Mouse (Mus musculus) C2C12 (cell line): Measurements from ENCODE around the gene Foxi3. TPM values are rescaled to one million over a fixed set of nuclear protein-coding genes. Genes with fewer than 3 reads are reported as not detected.

Source experiments
- H3K27me3 ChIP-seq: one replicate; pipeline ENCODE4 v1.6.1; 2011; ENCODE audit not compliant: control insufficient read depth, insufficient read depth, insufficient read length
- H3K36me3 ChIP-seq: one replicate; pipeline ENCODE4 v1.6.1; 2011; ENCODE audit not compliant: control insufficient read depth, insufficient read depth
- H3K4me3 ChIP-seq: one replicate; pipeline ENCODE4 v1.5.1; 2011; ENCODE audit warnings: mild to moderate bottlenecking, control low read depth; ENCODE audit not compliant: poor library complexity, insufficient read depth, severe bottlenecking
- H3K79me2 ChIP-seq: one replicate; pipeline ENCODE4 v1.6.1; 2011; ENCODE audit not compliant: control insufficient read depth, insufficient read depth
- H3K79me3 ChIP-seq: one replicate; pipeline ENCODE4 v1.6.1; 2011; ENCODE audit warnings: low read depth, control low read depth
- H3ac ChIP-seq: one replicate; pipeline ENCODE3; 2011; ENCODE audit warnings: low read depth; ENCODE audit not compliant: control insufficient read depth, insufficient read length
- CEBPB ChIP-seq: IDR thresholded peaks from one replicate; pipeline ENCODE4 v1.6.1; 2011; ENCODE audit warnings: low read depth, mild to moderate bottlenecking, control low read depth, moderate library complexity
- CTCF ChIP-seq: IDR thresholded peaks from one replicate; pipeline ENCODE4 v1.5.1; 2011; ENCODE audit not compliant: control insufficient read depth, insufficient read depth, insufficient read length
- FOSL1 ChIP-seq: IDR thresholded peaks from one replicate; pipeline ENCODE4 v1.8.0; 2011; ENCODE audit warnings: mild to moderate bottlenecking, low read length; ENCODE audit not compliant: poor library complexity, insufficient read depth, severe bottlenecking
- MAX ChIP-seq: IDR thresholded peaks from one replicate; pipeline ENCODE4 v1.6.1; 2011; ENCODE audit warnings: mild to moderate bottlenecking, control low read depth
- MYOD1 ChIP-seq: IDR thresholded peaks from one replicate; pipeline ENCODE4 v1.6.1; 2011; ENCODE audit warnings: low read depth; ENCODE audit not compliant: control insufficient read depth, insufficient read length
- MYOG ChIP-seq: IDR thresholded peaks from one replicate; pipeline ENCODE4 v1.6.1; 2011; ENCODE audit not compliant: control insufficient read depth, insufficient read length; ENCODE audit errors: extremely low read depth
- USF1 ChIP-seq: IDR thresholded peaks from one replicate; pipeline ENCODE4 v1.6.1; 2011; ENCODE audit warnings: low read depth, mild to moderate bottlenecking, control low read depth, moderate library complexity
- long read RNA-seq, 2 experiments: library from polyadenylated mRNA; unstranded; transcript quantifications; one replicate each; pipeline ENCODE4 v2.0.0; 2019 to 2020
- polyA plus RNA-seq: library from polyadenylated mRNA; unstranded; fragments of >200 nt; fragmentation: generic; extraction: Trizol; gene quantifications from one replicate; pipeline ENCODE4 v1.2.1, GENCODE M21; 2012; ENCODE audit warnings: missing spikeins

The Foxi3 gene
- polyA plus RNA-seq, result not detected
- long read RNA-seq, experiment 1, result 0 reads
- long read RNA-seq, experiment 2, result 0 reads

DNA sequence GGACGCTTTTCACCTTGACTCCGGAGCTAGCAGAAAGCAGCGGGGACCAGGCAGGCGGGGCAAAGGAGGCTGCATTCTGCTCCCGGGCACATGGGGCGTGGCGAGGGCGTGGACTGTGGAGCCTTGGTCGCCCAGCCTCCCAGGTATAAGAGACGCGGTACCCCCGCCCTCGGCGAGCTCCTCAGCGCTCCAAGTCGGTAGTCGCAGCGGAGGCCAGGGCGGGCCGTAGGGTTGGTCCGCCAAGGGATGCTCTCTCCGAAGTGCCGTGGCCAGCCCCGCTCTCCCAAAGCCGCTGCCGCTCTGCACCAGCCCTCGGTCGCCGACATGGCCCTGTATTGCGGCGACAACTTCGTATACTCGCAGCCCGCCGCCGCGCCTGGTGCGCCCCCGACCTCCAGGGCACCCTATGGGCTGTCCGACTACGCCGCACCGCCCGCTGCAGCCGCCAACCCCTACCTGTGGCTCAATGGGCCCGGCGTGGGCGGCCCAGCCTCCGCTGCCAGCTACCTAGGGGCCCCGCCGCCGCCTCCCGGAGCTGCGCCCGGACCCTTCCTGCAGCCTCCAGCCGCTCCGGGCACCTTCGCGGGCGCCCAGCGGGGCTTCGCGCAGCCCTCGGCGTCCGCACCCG is at the start of gene Foxi3:
Gene Foxi3, plus strand, starts transcription at position 247 of the 628 bp plus-strand sequence.
- no peak within 1 kb of the TSS for H3K4me3 ChIP-seq
- no peak for TF ChIP-seq MYOG
- no peak for TF ChIP-seq CEBPB
- no peak for TF ChIP-seq CTCF
- TF ChIP-seq MAX, result no peak
- no peak for TF ChIP-seq MYOD1
- TF ChIP-seq USF1, result no peak
- TF ChIP-seq FOSL1, result no peak
- H3K36me3 ChIP-seq, result no peaks in the 10 kb centered on the region
- no peaks in the 10 kb centered on the region for H3K79me3 ChIP-seq
- H3K27me3 ChIP-seq, result peaks cover 27% of the 10 kb centered on the region
- H3ac ChIP-seq, result no peak within 1 kb of the TSS
- H3K79me2 ChIP-seq, result no peaks in the 10 kb centered on the region

DNA sequence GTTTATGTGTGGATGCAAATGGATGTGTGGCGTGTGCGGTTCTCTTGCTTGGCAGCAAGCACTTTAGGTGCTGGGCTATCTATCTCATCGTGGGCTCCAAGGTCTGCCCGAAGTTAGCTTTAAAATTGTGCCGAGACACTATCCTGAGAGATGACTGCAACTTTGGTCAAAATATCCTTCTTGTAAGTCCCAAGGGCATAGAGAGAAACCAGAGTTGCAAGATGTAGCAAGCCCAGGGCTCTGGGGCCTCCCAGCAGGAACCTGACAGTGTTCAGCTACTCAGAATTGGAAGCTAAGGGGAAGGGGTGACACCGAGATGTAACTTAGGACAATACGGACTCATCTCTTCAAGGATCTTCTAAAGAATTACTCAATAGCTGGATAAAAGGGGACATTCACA is 46.8 kb upstream of the Foxi3 start:
- Histone ChIP-seq H3ac (no peak overlapping the region), H3K27me3 (peaks cover 15% of the 10 kb centered on the region), H3K36me3 (peaks cover 11% of the 10 kb centered on the region), H3K79me2 (no peaks in the 10 kb centered on the region), H3K4me3 (no peak overlapping the region), H3K79me3 (no peaks in the 10 kb centered on the region)
- no peak for TF ChIP-seq FOSL1
- TF ChIP-seq MAX, result no peak
- no peak for TF ChIP-seq MYOD1
- TF ChIP-seq MYOG, result no peak

DNA sequence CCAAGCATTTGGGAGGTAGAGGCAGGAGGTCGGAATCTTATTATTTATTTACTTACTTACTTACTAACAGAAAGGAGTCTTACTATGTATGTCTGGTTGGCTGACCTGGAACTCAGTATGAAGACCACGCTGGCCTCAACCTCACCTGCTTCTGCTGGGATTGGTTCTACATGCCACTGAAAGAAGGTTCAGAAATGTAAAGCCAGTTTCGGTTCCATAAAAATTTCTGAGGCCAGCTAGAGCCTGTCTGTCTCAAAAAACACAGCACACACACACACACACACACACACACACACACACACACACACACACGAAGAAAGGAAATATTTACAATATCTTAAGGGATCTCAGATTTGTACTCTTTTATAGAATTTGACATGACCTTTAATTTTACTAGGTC is 46.0 kb upstream of the Foxi3 start:
- Histone ChIP-seq H3K27me3 (peaks cover 15% of the 10 kb centered on the region), H3K79me3 (no peaks in the 10 kb centered on the region), H3K36me3 (peaks cover 6% of the 10 kb centered on the region), H3K4me3 (no peak overlapping the region), H3ac (no peak overlapping the region), H3K79me2 (no peaks in the 10 kb centered on the region)
- TF ChIP-seq CEBPB, result no peak
- TF ChIP-seq MYOD1, result no peak
- TF ChIP-seq CTCF, result no peak
- TF ChIP-seq FOSL1, result no peak
- TF ChIP-seq MYOG, result no peak

DNA sequence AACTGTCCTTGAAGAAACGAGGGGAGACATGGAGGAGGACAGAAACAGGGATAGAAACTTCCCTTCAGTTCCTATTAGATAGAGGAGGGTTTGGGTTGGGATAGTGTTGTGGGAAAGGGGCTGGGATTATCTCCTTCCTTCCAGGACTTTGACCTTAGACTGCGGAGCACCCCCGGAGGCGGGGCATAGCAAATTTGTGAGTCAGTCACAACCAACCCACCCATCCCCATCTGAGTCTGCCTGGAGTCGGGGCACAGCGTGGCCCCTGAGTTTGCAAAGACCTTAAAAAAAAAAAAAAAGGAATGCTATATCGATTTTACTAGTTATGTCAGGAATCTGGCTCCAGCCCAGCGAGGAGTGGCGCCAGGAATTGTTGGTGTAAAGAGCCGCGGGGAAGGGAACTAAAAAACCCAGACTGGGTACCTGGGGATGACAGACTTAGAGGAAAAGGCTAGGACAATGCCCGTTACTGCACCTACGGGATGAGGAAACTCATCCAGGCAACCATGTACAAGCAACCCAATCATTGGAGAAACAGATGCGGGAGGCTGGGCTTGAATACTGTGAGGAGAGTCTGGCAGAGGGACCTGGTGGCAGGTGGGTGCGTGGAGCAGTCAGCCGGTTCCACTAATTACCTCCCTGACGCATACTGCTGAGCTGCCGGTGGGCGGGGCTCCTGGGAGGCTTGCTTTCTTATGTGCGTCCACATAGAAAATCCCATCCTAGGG is 44.5 kb upstream of the Foxi3 start:
- H3K79me2 ChIP-seq, result no peaks in the 10 kb centered on the region
- H3K79me3 ChIP-seq, result no peaks in the 10 kb centered on the region
- no peak overlapping the region for H3ac ChIP-seq
- peaks cover 15% of the 10 kb centered on the region for H3K27me3 ChIP-seq
- H3K4me3 ChIP-seq, result no peak overlapping the region
- TF ChIP-seq MYOD1, result no peak
- TF ChIP-seq CEBPB, result no peak
- no peak for TF ChIP-seq CTCF
- TF ChIP-seq MAX, result no peak
- no peak for TF ChIP-seq FOSL1
- H3K36me3 ChIP-seq, result no peaks in the 10 kb centered on the region

DNA sequence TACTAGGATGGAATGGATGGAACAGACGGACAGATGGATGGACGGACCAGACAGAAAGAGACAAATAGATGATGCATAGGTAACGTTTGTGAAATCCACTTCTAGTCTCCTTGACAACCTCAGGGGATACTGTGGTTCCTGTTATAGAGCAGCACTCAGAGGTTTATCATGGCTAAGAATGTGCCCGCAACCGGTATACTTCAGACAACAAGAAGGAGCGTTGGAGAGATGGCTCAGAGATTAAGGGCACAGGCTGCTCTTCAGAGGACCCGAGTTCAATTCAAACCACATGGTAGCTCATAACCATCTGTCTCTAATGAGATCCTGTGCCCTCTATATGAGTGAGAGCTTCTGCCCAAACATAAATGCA is 44.0 kb upstream of the Foxi3 start:
- Histone ChIP-seq H3K4me3 (no peak overlapping the region), H3K79me2 (no peaks in the 10 kb centered on the region), H3K27me3 (peaks cover 15% of the 10 kb centered on the region), H3K36me3 (no peaks in the 10 kb centered on the region), H3K79me3 (no peaks in the 10 kb centered on the region), H3ac (no peak overlapping the region)
- TF ChIP-seq MYOG (no peak), CTCF (no peak), MYOD1 (no peak), MAX (no peak), CEBPB (no peak), USF1 (no peak), FOSL1 (no peak)
